Mouse (Mus musculus) kidney, embryonic 15.5 days (tissue): Measurements from ENCODE around the gene Gas7. TPM values are rescaled to one million over a fixed set of nuclear protein-coding genes. Genes with fewer than 3 reads are reported as not detected.
A peak's percentile ranks its signal among the peaks of the same experiment; 100 is the strongest.

Source experiments
- ATAC-seq: fragments of 200-750 bp; cut with Nextera tagmentation; replicated peaks from 2 replicates; pipeline ENCODE4 v1.8.0; 2017; ENCODE audit warnings: moderate TSS enrichment; ENCODE audit not compliant: low FRiP score
- H3K27ac ChIP-seq: fragments of 300-500 bp; sonication (generic); 2 replicates; pipeline ENCODE4 v1.5.1; 2015; ENCODE audit warnings: mild to moderate bottlenecking, inconsistent platforms
- H3K27me3 ChIP-seq: fragments of 300-500 bp; sonication (generic); 2 replicates; pipeline ENCODE4 v1.6.1; 2015; ENCODE audit warnings: inconsistent platforms
- H3K36me3 ChIP-seq: fragments of 300-500 bp; sonication (generic); 2 replicates; pipeline ENCODE4 v1.6.1; 2015; ENCODE audit warnings: inconsistent platforms
- H3K4me1 ChIP-seq: fragments of 300-500 bp; sonication (generic); 2 replicates; pipeline ENCODE4 v1.6.1; 2015; ENCODE audit warnings: inconsistent platforms
- H3K4me2 ChIP-seq: fragments of 300-500 bp; sonication (generic); 2 replicates; pipeline ENCODE4 v1.6.1; 2015; ENCODE audit warnings: moderate library complexity, mild to moderate bottlenecking, inconsistent platforms
- H3K4me3 ChIP-seq: fragments of 300-500 bp; sonication (generic); replicated peaks from 2 replicates; pipeline ENCODE4 v1.5.1; 2015; ENCODE audit warnings: mild to moderate bottlenecking, inconsistent platforms
- H3K9ac ChIP-seq: fragments of 300-500 bp; sonication (generic); 2 replicates; pipeline ENCODE4 v1.6.1; 2015; ENCODE audit warnings: mild to moderate bottlenecking, inconsistent platforms
- H3K9me3 ChIP-seq: fragments of 300-500 bp; sonication (generic); replicated peaks from 2 replicates; pipeline ENCODE4 v1.6.1; 2016; ENCODE audit warnings: inconsistent platforms
- WGBS: fragments of 180-500 bp; shearing (Covaris S2); methylation state at CpG from one replicate; pipeline ENCODE4 v1.1.7; 2015; ENCODE audit warnings: mixed read lengths; 5-methylcytosine and 5-hydroxymethylcytosine counted together
- polyA plus RNA-seq: library from polyadenylated mRNA; unstranded; fragments of >200 nt; fragmentation: Nextera tagmentation; extraction: Ambion mirVana; gene quantifications from 2 replicates; pipeline ENCODE4 v1.2.1, GENCODE M21; 2015

Gas7 gene
- polyA plus RNA-seq, 1 experiment from 2014 or later = 12.9 TPM

DNA sequence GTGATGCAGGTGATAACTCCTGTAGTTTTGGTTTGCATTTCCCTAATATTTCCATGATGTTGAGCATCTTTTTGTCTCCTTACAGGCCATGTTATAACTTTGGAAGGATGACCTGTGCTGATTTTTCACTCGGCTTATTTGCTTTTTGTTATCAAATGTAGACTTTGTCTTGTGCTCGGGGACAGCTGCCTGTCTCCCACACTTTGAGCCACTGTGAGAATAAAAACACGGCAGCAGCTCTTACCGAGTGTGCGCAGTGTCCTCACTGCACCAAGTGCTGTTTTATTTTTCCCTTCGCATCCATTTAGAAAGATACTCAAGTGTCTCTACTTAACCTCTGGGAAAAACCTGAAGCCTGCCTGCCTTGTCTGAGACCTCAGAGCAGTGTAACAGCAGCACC lies 129.8 kb downstream of the Gas7 start:
- ATAC-seq = no peak
- no peak overlapping the region for H3K4me2 ChIP-seq
- H3K9me3 ChIP-seq = no peaks in the 10 kb centered on the region
- H3K27ac ChIP-seq = no peak overlapping the region
- no peak overlapping the region for H3K4me3 ChIP-seq
- no peaks in the 10 kb centered on the region for H3K36me3 ChIP-seq
- H3K27me3 ChIP-seq = no peaks in the 10 kb centered on the region
- H3K4me1 ChIP-seq = peaks cover 18% of the 10 kb centered on the region
- no peak overlapping the region for H3K9ac ChIP-seq
- 87% methylated on average over 6 of the region's 6 CpGs for WGBS

DNA sequence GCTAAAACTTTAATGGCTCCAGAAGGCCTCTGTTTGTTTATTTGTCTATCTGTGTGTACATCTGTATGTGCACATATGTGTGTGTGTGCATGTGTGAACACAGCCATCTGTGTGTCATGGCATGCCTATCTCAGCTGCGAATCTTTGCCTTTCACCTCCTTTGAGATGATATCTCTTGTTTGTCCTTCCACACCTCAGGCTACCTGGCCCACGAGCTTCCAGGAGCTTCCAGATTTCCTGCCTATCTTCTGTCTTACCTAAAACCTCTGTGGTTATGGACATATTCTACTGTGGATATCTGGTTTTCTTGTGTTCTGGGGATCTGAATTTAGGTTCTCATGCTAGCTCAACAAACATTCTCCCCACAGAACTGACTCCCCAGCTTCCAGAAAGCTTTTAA lies 130.4 kb downstream of the Gas7 start:
- no peaks in the 10 kb centered on the region for H3K9me3 ChIP-seq
- no peak for ATAC-seq
- no peak overlapping the region for H3K4me3 ChIP-seq
- H3K36me3 ChIP-seq = no peaks in the 10 kb centered on the region
- WGBS = 80% methylated on average over 2 of the region's 2 CpGs
- no peak overlapping the region for H3K27ac ChIP-seq
- no peaks in the 10 kb centered on the region for H3K27me3 ChIP-seq
- H3K9ac ChIP-seq = no peak overlapping the region
- no peak overlapping the region for H3K4me2 ChIP-seq
- peaks cover 14% of the 10 kb centered on the region for H3K4me1 ChIP-seq

DNA sequence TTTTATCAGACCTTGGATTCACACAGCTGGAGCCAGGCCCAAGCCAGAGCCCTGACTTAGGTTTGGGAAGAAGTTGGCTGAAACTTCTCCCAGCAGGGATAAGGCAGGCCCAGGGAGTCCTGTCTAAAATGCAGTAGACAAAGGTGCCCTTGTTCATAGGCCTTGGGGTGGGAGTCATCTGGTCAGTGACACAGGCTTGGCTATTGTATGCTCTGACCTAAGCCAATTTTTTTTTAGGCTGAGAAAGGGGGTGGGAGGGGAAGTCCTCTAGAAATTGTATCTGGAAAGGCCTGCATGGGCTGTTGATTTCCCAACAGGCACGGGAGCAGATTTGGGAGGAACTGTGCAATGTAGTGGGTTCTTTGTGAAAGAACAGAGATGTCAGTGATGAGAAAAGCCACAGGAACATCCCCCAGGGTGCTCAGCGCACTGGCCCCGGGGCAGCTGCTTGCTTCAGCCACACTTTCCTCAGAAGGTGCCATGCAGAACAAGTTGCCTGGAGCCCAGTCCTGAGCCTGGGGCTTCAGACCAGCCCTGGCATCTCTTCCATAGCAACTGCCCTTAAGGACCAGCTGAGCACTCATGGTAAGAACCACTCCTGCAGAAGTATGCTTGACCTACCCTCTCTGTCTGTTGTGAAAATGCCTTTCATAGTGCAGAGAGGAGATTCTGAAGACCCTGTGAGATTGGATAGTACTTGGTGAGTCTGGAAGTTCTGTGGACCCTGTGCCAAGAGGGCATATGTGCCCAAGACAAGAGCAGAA lies 131.2 kb downstream of the Gas7 start:
- Histone ChIP-seq H3K27ac (0 out of 2 replicates have a peak overlapping the region, but pooled peaks have one; percentile 42), H3K36me3 (no peaks in the 10 kb centered on the region), H3K9ac (no peak overlapping the region), H3K9me3 (no peaks in the 10 kb centered on the region), H3K4me1 (peaks cover 6% of the 10 kb centered on the region), H3K4me2 (no peak overlapping the region), H3K27me3 (no peaks in the 10 kb centered on the region), H3K4me3 (no peak overlapping the region)
- ATAC-seq = no peak
- 62% methylated on average over 3 of the region's 3 CpGs for WGBS

DNA sequence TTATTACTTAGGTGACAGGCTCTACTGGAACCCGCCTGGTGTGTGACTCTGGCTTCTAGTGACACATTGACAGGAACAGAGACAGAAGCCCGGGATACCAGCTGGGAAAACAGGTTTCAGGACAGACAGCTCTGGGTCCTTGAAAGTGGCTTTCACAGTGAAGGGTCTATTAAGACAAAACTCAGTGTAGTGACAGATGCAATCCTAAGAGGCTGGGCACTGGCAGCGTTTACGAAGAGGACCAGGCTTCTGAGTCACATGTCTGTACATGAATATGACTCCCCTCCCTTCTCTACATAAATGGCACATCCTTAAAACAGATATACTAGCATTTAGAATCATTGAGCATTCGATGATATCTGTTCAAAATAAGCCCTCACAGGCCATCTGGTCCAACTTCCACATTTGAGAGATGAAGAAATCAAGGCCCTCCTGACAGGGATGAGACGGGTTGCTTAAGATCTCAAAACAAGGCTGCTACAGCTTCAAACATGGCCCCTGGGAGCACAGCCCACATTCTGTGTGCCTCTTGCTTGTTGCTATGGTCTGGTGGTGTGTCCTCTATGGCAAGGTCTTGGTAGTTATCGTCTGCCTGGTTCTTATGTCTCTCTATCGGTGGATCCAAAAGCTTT lies 133.1 kb downstream of the Gas7 start:
- 76% methylated on average over 8 of the region's 8 CpGs for WGBS
- Histone ChIP-seq H3K9me3 (no peaks in the 10 kb centered on the region; the same call in 1 of the 2 replicates), H3K4me3 (no peak overlapping the region), H3K27ac (no peak overlapping the region), H3K27me3 (no peaks in the 10 kb centered on the region), H3K36me3 (no peaks in the 10 kb centered on the region), H3K4me1 (peaks cover 6% of the 10 kb centered on the region; the same call in 1 of the 2 replicates), H3K4me2 (no peak overlapping the region), H3K9ac (no peak overlapping the region)
- no peak for ATAC-seq

DNA sequence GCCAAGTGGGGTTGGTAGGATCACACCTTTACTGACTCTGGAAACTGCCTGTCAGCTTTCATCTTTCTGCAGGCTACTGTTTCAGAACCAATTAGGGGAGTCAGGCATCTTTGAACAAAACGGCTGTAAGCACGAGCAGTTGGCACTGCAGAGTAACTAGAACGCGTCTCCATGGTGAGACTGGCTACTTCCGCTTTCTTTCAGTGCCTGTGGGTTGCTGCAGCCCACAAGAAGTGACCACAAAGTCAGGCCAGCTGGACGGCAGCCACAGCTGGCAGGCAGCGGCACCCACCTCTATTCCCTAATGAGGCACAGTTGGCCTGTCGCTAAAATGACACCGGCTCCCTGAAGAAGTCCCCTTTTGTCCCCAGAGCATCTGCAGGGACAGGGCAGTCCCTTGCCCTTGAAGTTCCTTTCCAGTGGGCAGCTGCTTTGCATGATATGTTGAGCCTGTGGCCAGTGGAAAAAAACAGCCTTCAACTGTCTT lies 133.6 kb downstream of the Gas7 start:
- H3K4me3 ChIP-seq = no peak overlapping the region
- no peaks in the 10 kb centered on the region for H3K36me3 ChIP-seq
- peaks cover 6% of the 10 kb centered on the region; the same call in 1 of the 2 replicates for H3K4me1 ChIP-seq
- no peak overlapping the region for H3K27ac ChIP-seq
- no peaks in the 10 kb centered on the region for H3K27me3 ChIP-seq
- 22% methylated on average over 9 of the region's 9 CpGs for WGBS
- no peak overlapping the region for H3K9ac ChIP-seq
- no peak for ATAC-seq
- H3K4me2 ChIP-seq = no peak overlapping the region
- no peaks in the 10 kb centered on the region; the same call in 1 of the 2 replicates for H3K9me3 ChIP-seq

DNA sequence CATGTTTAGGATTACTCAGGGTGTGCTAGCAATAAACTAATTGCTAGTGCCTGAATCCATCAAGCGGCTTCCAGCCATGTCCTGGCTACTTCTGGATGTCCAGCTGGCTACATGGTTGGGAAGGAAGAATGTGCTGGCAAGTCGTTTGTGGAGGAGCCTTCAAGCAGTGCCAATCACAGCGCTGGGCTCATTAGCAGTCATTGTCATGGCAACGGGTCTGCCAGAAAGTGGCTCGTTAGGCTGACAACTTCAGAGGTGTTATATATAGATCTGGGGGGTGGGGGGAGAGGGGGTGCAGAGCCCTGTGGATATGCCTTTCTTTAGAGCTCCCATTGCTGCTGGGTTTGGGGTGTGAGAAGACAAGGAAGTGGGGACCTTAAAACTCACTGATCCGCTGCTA lies 141.0 kb downstream of the Gas7 start:
- WGBS = 41% methylated on average over 6 of the region's 6 CpGs
- no peaks in the 10 kb centered on the region; the same call in 1 of the 2 replicates for H3K9me3 ChIP-seq
- H3K9ac ChIP-seq = no peak overlapping the region
- no peak overlapping the region for H3K4me2 ChIP-seq
- peaks cover 7% of the 10 kb centered on the region; the same call in 1 of the 2 replicates for H3K4me1 ChIP-seq
- no peak for ATAC-seq
- no peak overlapping the region for H3K4me3 ChIP-seq
- no peaks in the 10 kb centered on the region for H3K36me3 ChIP-seq
- no peaks in the 10 kb centered on the region for H3K27me3 ChIP-seq
- no peak overlapping the region for H3K27ac ChIP-seq

DNA sequence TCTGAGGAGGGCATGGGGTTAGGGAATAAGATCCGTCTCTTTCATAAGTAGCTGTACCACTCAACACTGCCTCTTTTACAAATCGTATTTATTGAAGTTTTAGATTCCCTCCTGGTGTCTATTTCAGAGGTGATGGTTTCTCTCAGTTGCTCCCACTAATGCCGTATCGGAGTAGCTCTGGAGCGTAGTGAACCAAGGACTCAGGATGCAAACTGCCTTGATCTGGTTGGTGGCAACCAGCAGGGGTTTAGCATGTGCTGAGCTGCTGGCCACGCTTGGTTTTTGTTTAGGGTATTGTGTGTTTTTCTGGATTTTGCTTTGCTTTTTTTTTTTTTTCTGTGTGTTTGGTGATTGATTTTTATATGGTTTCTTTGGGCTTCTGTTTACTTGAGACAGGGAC lies 141.6 kb downstream of the Gas7 start:
- no peaks in the 10 kb centered on the region for H3K36me3 ChIP-seq
- no peak for ATAC-seq
- H3K4me2 ChIP-seq = no peak overlapping the region
- H3K27me3 ChIP-seq = no peaks in the 10 kb centered on the region
- no peak overlapping the region for H3K9ac ChIP-seq
- no peak overlapping the region for H3K4me3 ChIP-seq
- H3K27ac ChIP-seq = no peak overlapping the region
- H3K9me3 ChIP-seq = no peaks in the 10 kb centered on the region; the same call in 1 of the 2 replicates
- 81% methylated on average over 6 of the region's 6 CpGs for WGBS
- peaks cover 7% of the 10 kb centered on the region; the same call in 1 of the 2 replicates for H3K4me1 ChIP-seq

DNA sequence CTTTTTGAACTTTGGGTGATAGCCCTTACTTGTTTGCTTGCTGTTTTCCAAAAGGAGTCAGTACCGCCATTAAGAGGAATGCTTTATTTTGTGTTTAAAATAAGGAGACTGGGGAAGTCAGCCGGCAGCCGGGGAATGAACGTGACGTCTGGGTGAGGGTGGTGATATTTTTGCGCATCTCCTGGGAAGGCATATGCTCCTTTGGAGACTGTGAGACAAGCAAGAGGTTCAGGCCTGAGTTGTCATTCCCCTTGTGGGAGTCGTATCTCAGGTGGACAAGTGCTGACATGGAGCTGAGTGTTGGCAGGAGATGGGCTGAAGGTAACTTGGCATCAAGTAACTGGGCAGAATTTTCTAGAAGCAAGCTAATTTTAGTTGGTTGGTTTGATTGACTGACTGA lies 142.2 kb downstream of the Gas7 start:
- ATAC-seq = no peak
- 71% methylated on average over 7 of the region's 7 CpGs for WGBS

DNA sequence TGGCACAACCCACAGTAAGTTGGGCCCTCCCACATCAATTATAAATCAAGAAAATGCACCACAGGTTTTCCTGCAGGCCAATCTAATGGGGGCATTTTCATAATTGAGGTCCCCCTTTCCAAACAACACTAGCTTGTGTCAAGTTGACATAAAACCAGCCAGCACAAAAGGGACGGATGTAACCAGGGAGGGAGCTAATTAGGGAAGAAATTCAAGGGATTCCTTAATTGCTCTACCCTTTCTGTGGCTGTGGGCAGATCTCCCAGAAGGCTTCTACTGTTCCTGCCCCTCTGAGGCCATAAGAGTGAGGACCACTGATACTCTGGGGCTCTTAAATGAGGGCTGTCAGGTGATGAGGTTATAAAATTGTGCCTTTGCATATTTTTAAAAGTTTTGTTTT lies 143.9 kb downstream of the Gas7 start:
- Histone ChIP-seq H3K27me3 (no peaks in the 10 kb centered on the region), H3K4me3 (no peak overlapping the region), H3K9me3 (no peaks in the 10 kb centered on the region), H3K4me1 (peaks cover 10% of the 10 kb centered on the region; the same call in 1 of the 2 replicates), H3K4me2 (no peak overlapping the region), H3K27ac (no peak overlapping the region), H3K9ac (no peak overlapping the region), H3K36me3 (no peaks in the 10 kb centered on the region)
- WGBS = 43% methylated on average over 1 of the region's 1 CpGs
- ATAC-seq = no peak

More for the DNA sequence above, 142.2 kb downstream of the Gas7 start:
- H3K4me2 ChIP-seq = no peak overlapping the region
- no peak overlapping the region for H3K27ac ChIP-seq
- no peaks in the 10 kb centered on the region for H3K36me3 ChIP-seq
- peaks cover 7% of the 10 kb centered on the region; the same call in 1 of the 2 replicates for H3K4me1 ChIP-seq
- no peaks in the 10 kb centered on the region; the same call in 1 of the 2 replicates for H3K9me3 ChIP-seq
- no peak overlapping the region for H3K4me3 ChIP-seq
- H3K9ac ChIP-seq = no peak overlapping the region
- no peaks in the 10 kb centered on the region for H3K27me3 ChIP-seq

DNA sequence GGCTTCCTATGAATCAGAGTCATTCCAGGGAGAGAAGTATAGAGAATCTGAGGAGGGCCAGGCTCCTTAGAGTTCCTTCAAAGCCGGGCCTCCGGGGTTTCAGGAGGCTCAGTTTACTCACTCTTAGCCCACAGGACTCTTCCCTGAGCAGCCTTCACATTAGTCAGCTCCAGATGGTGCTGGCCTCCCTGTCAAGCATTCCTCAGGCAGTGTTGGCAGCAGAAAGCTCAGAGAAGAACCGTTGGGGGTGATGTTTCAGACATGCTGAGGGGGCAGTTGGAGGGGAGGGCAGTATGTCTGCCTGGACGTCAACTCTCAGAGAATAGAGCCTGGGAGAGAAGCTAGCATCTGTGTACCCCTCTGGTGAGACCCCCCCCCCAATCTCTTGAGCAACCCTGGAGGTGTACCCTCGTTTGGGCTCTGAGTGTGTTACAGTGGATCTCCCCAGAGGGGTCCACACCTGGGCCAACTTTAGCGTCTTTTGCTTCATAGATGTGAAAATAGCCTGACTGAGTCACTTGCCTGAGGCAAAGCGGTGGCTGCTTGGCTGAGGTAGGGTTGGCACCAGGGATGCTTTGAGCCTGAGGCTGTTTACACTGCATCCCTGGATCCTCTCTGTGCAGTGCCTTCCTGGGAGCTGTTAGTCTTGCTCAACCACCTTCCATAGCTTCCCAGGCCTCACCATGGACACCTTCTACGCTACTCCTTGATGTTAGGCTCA lies 145.6 kb downstream of the Gas7 start:
- Histone ChIP-seq H3K27ac (no peak overlapping the region), H3K27me3 (no peaks in the 10 kb centered on the region), H3K9me3 (no peaks in the 10 kb centered on the region), H3K4me3 (no peak overlapping the region), H3K4me2 (no peak overlapping the region), H3K4me1 (peaks cover 10% of the 10 kb centered on the region; the same call in 1 of the 2 replicates), H3K9ac (no peak overlapping the region), H3K36me3 (no peaks in the 10 kb centered on the region)
- no peak for ATAC-seq
- WGBS = 72% methylated on average over 8 of the region's 8 CpGs

DNA sequence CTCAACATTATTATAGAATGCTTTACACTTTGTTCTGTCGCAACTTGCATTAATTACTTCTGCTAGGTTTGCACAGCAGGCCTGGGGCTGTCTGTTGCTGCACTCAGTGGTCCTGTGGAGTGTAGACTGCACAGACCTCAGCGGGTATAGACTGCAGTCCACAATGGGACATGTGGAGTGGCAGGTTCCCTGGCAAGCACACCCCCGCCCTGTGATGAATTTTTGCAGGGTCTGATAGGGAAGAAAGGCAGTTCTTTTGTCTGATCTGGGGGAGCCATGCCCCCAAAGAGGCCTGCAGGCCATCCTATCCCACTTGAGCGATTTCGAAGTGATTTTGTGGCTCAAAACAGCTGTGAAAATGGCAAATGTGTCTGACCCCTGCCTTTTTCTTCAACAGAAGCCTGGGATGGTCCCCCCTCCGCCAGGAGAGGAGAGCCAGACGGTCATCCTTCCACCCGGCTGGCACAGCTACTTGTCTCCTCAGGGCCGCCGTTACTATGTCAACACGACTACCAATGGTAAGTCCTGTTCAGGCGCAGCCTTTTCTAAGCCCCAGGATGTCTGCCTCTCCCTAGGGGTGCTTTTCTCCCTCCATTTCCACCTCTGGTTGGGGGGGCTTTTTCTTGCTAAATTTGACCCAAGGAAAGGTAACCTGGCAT lies 147.6 kb downstream of the Gas7 start:
- Histone ChIP-seq H3K27me3 (no peaks in the 10 kb centered on the region), H3K36me3 (no peaks in the 10 kb centered on the region), H3K27ac (no peak overlapping the region), H3K9ac (no peak overlapping the region), H3K4me3 (no peak overlapping the region), H3K4me1 (peaks cover 6% of the 10 kb centered on the region; the same call in 1 of the 2 replicates), H3K4me2 (no peak overlapping the region), H3K9me3 (no peaks in the 10 kb centered on the region)
- WGBS = 69% methylated on average over 12 of the region's 12 CpGs
- ATAC-seq = no peak
